Mouse (Mus musculus) adrenal gland, postnatal 4 days (tissue): Measurements from ENCODE around the gene Gm43552. TPM values are rescaled to one million over a fixed set of nuclear protein-coding genes. Genes with fewer than 3 reads are reported as not detected.
"Not testable (repeated sequence)": the region's sequence is repeated elsewhere in the genome, so short reads cannot be mapped to it uniquely, and the experiment has no call there.

Source experiments
- DNase-seq, 2 experiments: peaks; one replicate each; pipeline ENCODE4 v3.0.0; 2021 to 2022; ENCODE audit warnings: low spot score in 2 of 2, mixed read lengths in 2 of 2
- long read RNA-seq, 2 experiments: library from polyadenylated mRNA; stranded (forward); transcript quantifications; one replicate each; pipeline ENCODE4 v2.0.0; 2021
- total RNA-seq, 2 experiments: library from RNA; stranded (reverse); gene quantifications; 2 replicates each; pipeline ENCODE4 v1.2.3; 2021

Gm43552 gene
- total RNA-seq, result not detected
- long read RNA-seq, experiment 1, result 0 reads
- long read RNA-seq, experiment 2, result 0 reads

DNA sequence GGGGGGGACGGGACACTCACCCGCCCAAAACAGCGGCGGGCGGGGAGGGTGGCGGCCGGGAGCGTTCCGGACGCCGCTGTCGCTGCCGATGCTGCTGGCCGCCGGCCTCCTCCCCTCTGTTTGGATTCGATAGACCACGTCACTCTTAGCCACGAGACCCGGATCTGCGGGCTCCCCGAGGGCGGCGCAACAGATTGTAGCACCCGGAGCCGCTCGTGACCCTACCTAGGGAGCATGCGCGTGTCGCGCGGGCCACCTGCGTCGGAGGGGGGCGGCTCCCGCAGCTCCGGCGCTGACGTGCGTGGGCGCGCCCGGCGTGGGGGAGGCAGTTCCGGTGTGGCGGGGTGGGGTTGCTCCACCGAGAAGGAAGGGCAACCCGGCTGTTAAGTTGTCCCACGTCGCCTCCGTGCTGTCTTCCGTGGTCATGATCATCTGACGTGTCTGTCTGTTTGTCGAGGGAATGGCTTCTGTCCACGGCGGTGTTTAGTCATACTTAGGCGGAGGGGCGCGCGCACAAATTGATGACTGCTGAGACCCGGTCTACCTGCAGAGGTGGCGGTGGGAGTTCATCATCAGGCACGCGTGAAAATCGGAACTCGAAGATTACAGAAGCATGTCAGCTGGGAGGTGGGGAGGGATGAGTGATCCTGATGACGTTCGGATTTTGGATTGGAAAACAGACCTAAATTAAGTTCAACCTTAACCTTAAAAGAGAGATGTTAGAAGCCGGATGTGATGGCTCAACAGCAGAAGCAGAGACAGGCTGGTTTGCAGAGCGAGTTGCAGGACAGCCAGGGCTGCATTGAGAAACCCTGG, at the start of gene Gm43552:
TSS of gene Gm43552 (minus strand) at position 118 of the 816 bp plus-strand sequence.
- DNase-seq, result peak; percentile 83 to 94

DNA sequence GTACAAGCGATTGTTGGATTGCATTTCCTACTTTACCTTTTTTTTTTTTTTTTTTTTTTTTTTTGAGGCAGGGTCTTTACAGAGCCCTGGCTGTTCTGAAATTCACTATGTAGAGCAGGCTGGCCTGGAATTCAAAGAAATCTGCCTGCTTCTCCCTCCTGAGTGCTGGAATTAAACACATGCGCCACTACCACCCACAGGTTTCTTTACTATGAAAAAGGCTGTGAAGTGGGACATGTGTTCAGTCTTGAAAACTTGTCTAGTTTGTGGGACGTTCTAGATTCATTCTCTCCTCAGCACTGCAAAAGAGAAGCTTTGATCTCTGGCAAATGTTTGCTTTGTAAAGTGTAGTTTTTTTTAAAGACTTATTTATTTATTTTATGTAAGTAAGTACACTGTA, 49.3 kb upstream of the Gm43552 start:
- no peak for DNase-seq

DNA sequence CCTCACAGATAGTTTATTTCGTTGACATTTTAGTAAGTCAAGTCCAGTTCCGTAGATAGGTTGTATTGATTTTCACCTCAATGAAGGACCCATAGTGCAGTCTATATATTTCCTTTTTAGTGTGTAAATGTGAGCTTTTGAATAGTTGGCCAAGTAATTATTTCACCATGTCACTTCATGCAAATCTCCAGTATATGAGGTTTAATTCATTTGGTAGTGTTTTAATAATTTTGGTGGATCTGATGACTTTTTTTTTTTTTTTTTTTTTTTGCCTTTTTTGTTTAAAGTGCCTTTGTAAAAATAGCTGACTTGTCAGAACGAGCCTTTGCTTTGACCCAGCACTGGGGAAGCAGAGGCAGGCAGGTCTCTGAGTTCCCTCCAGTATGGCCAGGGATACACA, 47.2 kb upstream of the Gm43552 start:
- DNase-seq, result no peak

DNA sequence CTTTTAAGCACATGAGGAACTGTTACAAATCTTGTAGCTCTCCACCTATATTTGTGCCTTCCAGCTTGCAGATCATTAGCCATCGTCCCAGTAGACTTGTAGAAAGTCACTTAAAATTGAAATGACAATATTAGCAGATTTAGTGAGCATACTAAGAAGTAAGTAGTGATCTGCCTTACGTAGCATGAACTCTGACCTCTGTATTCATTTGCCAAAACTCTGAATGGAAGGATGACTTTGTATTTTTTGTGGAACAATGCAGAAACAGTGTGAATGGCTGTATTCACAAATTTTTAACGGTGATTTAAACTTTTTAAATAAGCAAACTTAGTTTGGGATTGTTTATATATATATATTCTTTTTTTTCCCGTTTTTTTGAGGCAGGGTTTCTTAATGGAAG, 46.2 kb upstream of the Gm43552 start:
- no peak for DNase-seq

DNA sequence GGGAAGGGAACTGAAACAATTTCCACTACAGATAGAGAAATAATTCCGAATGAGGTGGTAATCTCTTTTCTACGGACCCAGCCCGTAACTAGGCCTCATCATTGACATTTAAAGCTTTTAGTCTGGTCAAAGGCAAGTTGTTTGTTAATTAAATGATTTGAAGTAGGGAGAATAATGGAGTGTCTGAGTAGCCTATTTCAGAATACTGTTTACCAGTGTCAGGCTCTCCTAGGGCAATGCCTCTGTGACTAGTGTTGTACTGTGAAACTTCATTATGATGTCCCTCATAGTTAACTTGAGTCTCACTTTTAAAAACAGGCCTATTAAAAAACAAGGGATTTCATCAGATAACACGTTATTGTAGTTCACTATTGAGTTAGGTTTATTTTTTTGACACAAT, 45.5 kb upstream of the Gm43552 start:
- no peak for DNase-seq

DNA sequence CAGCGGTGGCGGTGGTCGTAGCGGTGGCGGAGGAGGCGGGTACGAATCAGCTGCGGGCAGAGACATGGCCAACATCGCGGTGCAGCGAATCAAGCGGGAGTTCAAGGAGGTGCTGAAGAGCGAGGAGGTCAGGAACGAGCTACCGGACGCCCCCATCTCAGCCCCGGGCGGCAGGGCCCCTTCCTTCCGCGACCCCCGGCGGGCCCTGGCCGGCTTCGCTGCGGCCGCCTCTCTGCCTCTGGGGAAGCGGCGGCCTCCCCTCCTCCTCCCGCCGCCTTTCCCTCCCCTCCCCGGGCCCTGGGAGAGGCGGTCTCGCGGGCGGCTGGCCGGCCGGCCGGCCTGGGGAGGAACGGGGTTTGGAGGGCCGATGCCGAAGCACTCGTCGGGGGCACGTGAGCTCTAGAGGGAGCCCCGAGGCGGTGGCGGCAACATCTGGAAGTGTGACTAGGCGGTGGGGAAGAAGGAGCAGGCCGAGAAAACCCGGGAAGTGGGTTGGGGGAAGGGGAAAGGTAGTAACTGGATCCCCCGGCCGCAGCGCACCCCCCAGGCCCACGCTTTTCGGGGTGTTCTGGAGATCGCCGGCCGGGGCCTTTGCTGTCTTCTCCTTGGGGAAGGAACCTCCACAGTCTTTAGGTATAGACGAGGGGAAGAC, 44.9 kb upstream of the Gm43552 start:
- DNase-seq, result peak; percentile 28 to 46

DNA sequence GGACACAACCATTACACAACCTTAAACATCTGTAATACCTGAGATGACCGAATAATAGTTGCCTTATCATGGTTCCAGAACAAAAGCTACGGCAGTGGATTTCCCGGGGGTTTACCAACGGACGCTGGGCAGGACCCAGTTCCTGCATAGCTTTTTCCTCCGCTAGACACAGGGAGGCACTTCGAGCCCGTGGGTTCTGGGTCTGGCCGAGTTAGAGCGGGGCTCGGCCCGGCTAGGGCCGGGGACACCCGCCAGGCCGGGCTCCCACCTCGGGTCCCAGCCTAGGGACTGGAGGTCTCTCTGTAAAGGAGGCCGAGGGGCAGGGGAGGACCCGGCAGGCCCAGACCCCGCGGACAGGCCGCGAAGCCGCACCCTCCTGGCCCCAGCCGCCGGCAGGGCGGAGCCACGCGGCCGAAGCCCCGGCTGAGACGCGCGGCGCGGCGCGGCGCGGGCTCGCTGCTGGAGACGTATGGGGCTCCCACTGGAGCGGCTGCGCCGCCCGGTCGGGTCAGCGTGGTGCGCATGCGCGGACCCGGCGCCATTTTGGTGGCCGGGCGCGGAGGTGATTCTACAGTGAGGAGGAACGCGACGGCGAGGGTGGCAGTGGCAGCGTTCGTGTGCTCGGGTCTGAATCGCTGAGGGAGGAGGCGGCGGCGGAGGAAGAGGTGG, 44.3 kb upstream of the Gm43552 start, which contains the start of the genes Smim14 and Ube2k:
TSS of gene Smim14 (minus strand) at position 434 of the 669 bp plus-strand sequence.
TSS of gene Ube2k (plus strand) at position 483 of the 669 bp plus-strand sequence.
- DNase-seq, result peak; percentile 89 to 90

DNA sequence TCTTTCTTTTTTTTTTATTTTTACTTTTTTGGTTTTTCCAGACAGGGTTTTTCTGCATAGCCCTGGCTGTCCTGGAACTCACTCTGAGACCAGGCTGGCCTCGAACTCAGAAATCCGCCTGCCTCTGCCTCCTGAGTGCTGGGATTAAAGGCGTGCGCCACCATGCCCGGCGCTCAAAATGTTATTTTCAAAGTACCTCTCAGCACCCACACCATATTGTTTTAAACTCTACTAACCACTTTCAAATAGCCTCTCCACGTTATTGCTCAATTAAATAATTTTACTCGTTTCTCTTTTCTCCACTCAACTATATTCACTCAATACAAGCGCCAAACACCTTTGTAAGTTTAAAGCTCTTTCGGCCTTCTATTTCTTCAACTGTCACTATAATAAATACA, 43.4 kb upstream of the Gm43552 start:
- not testable (repeated sequence) for DNase-seq

DNA sequence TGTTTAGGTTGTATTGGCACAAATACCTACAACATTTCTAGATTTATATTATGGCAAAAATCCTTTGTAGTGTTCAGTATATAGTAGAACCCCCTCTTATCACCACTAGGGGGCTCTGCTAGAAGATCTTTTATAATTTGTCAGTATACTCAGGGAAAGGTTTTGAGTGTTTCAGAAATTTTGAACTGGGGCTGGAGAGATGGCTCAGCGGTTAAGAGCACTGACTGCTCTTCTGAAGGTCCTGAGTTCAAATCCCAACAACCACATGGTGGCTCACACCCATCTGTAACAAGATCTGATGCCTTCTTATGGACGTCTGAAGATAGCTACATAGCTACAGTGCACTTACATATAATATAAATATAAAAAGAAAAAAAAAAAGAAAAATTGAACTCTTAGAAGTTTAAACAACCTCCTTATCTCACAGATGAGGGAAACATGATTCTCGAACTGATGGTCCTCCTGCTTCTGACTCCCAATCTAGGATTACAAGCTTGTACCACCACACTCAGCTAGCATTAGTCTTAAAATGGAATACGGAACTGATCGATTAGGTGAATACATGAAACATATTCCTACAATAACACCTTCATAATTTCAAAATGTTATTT, 42.9 kb upstream of the Gm43552 start:
- no peak for DNase-seq

DNA sequence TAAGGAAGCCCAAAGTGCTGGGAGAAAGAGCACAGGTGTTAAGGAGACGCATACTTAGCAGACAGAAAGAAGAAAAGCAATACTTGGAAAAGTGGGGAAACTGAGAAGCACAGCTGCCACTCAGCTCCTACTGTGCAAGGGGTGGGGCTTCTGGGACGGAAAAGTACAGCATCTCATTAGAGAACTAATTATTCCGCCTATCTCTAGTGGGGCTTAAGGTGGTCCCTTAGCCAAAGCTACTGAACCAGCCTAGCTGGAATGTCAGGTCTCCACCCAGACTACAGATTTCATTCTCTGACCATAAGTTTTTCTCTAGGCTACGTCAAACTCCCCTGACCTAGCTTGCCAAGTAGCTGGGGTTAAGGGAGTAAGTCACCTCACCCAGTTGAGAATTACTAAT, 41.9 kb upstream of the Gm43552 start:
- no peak for DNase-seq

DNA sequence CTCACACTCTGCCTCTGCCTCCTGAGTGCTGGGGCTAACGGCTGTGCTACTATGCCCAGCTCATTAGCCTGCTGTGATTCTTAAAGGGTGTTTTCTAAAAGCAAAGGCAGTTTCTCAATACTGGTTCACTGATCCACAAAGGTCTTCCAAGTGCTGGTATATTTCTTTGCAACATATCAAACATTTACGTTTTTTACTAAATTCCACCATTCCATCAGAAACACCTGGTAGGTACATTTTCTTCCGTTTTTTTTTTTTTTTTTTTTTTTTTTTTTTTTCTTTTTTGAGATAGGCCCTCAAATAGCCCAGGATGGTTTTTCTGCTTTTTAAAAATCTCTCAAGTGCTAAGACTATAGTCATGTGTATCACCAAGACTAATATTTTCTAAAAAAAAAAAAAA, 38.6 kb upstream of the Gm43552 start:
- DNase-seq, result no peak

DNA sequence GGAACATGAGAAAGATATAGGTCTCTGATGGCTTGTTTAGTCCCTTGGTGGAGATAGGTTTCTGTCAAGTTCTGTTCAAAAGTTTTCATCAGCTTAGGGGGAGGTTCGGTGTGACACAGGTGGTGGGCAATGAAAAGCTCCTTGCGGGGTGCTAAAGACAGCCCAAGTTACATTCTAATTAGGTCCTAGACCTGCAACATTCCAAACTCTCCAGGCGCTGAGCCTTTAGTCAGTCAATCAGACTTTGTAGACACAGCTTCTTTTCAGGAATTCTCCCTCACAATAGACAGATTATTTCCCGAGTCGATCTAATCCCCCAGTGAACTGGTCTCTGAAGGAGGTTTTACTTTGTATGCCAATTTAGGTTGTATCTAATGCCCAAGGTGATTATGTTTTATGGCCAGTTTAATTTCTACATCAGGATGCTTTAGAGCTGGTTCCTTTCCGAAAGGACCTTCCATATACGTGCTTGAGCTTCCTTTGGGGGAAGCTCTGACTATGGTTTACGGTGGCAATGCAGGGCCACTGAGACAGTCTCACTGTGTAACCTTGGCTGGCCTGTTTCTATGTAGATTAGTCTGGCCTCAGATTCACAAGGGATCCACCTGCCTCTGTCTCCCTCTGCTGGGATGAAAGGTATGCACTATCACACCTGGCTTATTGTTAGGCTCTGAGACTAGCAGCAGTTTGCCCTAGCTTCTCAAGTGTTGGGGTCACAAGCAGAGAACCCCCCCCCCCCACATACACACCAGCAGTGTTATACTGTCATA, 33.2 kb upstream of the Gm43552 start:
- DNase-seq, result no peak

DNA sequence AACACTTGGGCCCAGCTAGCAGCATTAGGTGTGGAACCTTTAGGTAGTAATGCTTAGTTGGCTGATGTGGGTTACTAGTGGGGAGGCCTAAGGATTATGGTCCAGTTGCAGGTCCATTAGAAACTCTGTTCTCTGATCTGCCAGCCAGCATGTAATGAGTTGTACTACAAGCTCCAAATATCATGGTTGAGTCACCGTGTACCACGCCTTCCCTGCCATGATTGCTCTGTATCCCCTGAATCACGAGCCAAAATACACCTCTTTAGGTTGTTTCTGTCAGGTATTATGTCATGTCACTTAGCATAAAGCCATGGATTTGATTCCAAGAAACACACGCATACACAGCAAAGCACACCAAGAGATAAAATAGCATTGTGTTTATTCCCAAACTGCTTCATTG, 32.2 kb upstream of the Gm43552 start:
- DNase-seq, result no peak

DNA sequence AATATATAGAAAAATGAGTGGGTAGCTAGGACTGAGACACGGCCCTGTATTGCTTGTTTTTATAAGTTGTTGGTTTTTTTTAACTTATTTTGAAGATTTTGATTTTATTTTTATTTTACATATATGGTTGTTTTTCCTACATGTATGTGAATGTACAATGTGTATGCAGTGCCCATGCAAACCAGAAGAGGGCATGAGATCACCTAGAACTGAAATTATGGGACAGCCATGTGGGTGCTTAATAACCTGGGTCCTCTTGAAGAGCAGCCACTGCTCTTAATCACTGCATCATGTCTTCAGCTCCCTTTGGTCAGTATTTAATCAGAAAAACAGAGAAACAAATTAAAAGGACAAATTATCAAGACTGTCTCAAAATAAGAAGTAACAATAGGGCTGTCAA, 29.2 kb upstream of the Gm43552 start:
- DNase-seq, result no peak

DNA sequence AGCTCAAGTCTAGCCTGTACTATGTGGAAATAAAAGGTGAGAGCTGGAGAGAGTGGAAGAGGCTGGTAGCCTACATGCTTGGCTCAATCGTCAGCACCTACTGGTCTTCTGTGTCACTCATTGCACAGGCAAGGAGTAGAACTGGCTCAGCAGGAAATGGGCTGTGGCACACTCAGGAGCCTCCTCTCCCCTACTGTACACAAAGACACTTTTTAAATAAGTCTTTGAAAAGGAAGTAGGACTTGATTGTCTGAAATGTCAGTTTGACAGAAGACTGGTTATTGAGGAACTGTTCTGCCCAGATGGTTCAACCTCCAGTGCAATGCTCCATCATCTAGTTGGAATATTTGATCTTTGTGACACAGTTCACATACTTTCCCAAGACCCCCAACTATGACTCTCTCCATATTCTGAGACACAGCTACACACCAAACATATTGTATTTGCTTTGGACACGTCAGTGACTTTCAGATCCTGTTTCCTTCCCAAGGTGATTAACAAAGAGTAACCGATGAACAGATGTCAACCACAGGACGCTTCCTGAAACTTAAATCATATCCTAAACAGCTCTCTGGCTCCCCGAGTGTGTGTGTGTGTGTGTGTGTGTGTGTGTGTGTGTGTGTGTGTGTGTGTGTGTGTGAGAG, 22.1 kb upstream of the Gm43552 start:
- DNase-seq, result no peak

DNA sequence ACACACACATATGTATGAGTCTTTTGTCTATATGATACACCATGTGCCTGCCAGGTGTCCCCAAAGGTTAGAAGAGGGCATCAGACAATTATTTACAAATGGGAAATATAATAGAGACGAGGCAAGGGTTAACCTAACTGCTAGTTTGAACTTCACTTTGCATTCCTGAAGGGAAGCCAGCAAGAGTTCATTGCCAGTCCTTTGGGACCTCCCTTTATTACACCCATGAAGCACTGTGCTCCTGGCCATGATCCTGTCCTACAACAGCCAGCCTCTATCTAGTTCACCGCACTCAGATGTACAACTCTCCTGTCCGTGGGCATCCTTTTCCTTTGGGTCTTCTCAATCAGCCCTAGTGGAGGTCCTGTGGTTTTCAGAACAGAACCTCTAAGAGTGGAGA, 20.9 kb upstream of the Gm43552 start:
- DNase-seq, result no peak

DNA sequence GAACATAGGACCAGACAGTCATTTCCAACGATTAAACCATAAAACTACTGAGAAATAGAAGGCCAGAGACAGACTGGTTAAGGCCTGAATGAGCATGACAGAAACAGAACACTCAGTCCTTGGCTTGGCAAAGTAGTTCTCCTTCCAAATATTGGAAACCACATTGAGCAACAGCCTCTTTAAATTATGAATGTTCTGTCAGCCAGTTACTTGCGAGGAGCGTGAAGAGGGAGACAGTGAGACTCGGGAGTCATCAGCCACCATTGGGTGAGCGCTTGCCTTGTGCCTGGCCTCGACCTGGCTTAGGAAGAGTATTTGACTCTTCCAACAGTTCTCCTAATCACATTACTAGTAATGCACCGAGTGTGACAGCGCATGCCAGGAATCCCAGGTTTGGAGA, 15.8 kb upstream of the Gm43552 start:
- DNase-seq, result no peak

DNA sequence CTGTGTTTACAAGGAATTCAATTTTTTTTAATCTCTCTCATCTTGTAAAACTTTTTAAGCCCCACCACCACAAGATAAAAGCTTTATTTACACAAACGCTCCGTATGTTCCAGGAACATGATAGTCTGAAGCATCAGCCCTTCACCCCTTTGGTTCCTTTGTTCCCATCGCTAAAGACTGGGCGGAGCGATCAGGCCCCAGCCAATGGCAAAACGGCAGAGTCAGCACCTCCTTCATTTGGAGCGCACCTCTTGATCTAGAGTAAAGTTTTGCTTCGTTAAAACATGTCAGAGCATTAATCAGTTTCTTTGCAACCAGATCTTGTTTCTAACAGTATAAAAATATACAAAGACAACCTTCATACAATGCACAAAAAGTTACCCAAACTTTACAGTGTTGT, 13.2 kb upstream of the Gm43552 start:
- DNase-seq, result no peak

DNA sequence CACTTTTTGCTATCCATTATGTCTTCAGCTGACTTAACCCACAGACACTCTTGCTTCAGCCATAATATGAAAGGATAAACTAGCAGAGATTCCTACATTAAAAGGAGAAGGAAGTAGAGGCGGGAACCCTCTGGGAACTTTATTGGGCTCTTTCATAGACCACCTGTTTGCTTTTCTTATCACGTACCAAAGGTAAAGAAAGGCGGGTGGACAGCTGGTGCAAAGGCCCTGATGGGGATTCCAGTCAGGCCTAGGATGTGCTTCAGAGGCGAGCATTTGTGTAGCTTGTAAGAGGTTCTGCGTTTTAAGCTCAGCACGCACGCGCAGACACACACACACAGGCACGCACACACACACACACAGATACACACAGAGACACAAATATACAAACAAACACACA, 8.8 kb upstream of the Gm43552 start:
- no peak for DNase-seq

DNA sequence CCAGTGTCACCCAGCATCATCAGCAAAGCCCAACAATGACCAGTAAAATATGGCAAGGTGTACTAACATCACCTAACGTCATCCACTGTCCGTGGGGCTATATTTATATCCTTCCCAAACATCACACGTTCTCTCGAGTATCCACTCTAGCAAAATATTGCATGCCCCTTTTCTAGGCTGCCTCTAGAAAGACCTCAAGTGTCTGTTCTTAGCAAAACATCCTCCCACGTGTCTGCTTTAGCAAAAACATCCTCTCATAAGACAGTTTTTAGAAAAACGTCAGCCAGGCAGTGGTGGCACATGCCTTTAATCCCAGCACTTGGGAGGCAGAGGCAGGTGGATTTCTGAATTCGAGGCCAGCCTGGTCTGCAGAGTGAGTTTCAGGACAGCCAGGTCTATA, 7.6 kb upstream of the Gm43552 start:
- no peak for DNase-seq
